Mouse (Mus musculus) common myeloid progenitor, adult 5-6 weeks (primary cell): ENCODE data around the gene Tex46. TPM values are rescaled to one million over a fixed set of nuclear protein-coding genes. Genes with fewer than 3 reads are reported as not detected.

Experiments
- total RNA-seq: library from RNA; stranded (forward); fragments of 200-1000, 187-1606 nt; gene quantifications from 2 replicates; pipeline ENCODE4 v1.2.3, GENCODE M21; 2017

Tex46 gene
- total RNA-seq, 1 experiment from 2014 or later, result not detected

Other genes starting within 250 kb of the Tex46 start
- not detected in 2 replicates for gene Htr1d, start 186.9 kb upstream of the Tex46 start, total RNA-seq
- not detected in 2 replicates for gene 6030445D17Rik, start 148.2 kb upstream of the Tex46 start, total RNA-seq
- gene Luzp1, start 140.7 kb upstream of the Tex46 start, total RNA-seq, result 6.5 and 11.1 TPM in 2 replicates
- gene Kdm1a, start 7.7 kb upstream of the Tex46 start, total RNA-seq, result 91.9 and 106 TPM in 2 replicates
- not detected in 2 replicates for gene Lactbl1, start 12.2 kb downstream of the Tex46 start, total RNA-seq
- 2.6 and 6.4 TPM in 2 replicates for gene Ephb2, start 225.6 kb downstream of the Tex46 start, total RNA-seq